Mouse (Mus musculus) stomach, postnatal 0 days (tissue): ENCODE results near the gene Sik3. TPM values are rescaled to one million over a fixed set of nuclear protein-coding genes. Genes with fewer than 3 reads are reported as not detected.
"Not testable (repeated sequence)": the region's sequence is repeated elsewhere in the genome, so short reads cannot be mapped to it uniquely, and the experiment has no call there.

Source experiments
- ATAC-seq: fragments of 200-750 bp; cut with Nextera tagmentation; 2 replicates; pipeline ENCODE4 v1.8.0; 2017; ENCODE audit not compliant: low FRiP score, low TSS enrichment
- DNase-seq: peaks from one replicate; pipeline ENCODE4 v3.0.0-alpha.2; 2016; ENCODE audit warnings: low spot score
- H3K27ac ChIP-seq: fragments of 300-500 bp; sonication (generic); replicated peaks from 2 replicates; pipeline ENCODE4 v1.5.1; 2014; ENCODE audit warnings: mild to moderate bottlenecking, control low read depth
- H3K27me3 ChIP-seq: fragments of 300-500 bp; sonication (generic); 2 replicates; pipeline ENCODE4 v1.6.1; 2014; ENCODE audit warnings: low read length; ENCODE audit not compliant: control insufficient read depth, insufficient read depth
- H3K36me3 ChIP-seq: fragments of 300-500 bp; sonication (generic); 2 replicates; pipeline ENCODE4 v1.6.1; 2014; ENCODE audit warnings: low read length, mixed read lengths; ENCODE audit not compliant: control insufficient read depth, insufficient read depth
- H3K4me1 ChIP-seq: fragments of 300-500 bp; sonication (generic); replicated peaks from 2 replicates; pipeline ENCODE4 v1.6.1; 2014; ENCODE audit warnings: antibody characterized with exemption; ENCODE audit not compliant: control insufficient read depth, insufficient read depth
- H3K4me2 ChIP-seq: fragments of 300-500 bp; sonication (generic); replicated peaks from 2 replicates; pipeline ENCODE4 v1.6.1; 2014; ENCODE audit warnings: low read depth, mild to moderate bottlenecking, control low read depth, moderate library complexity
- H3K4me3 ChIP-seq: fragments of 300-500 bp; sonication (generic); 2 replicates; pipeline ENCODE4 v1.5.1; 2014; ENCODE audit warnings: low read depth, low read length, control low read depth
- H3K9ac ChIP-seq: fragments of 300-500 bp; sonication (generic); 2 replicates; pipeline ENCODE4 v1.6.1; 2014; ENCODE audit warnings: mild to moderate bottlenecking, low read length, control low read depth, mixed read lengths
- H3K9me3 ChIP-seq: fragments of 300-500 bp; sonication (generic); 2 replicates; pipeline ENCODE4 v1.6.1; 2016; ENCODE audit warnings: low read length; ENCODE audit not compliant: control insufficient read depth
- CTCF ChIP-seq: IDR thresholded peaks from 2 replicates; pipeline ENCODE4 v1.5.1; 2016; ENCODE audit warnings: antibody characterized with exemption, low read depth, mild to moderate bottlenecking, moderate library complexity
- EP300 ChIP-seq: optimal IDR thresholded peaks from 2 replicates; pipeline ENCODE3; 2016; ENCODE audit warnings: antibody characterized with exemption
- WGBS: fragments of 180-500 bp; shearing (Covaris S2); extraction: QIAGEN DNeasy Blood & Tissue Kit; methylation state at CpG from one replicate; pipeline ENCODE4 v1.1.7; 2014; 5-methylcytosine and 5-hydroxymethylcytosine counted together
- polyA plus RNA-seq: library from polyadenylated mRNA; unstranded; fragments of >200 nt; fragmentation: Nextera tagmentation; extraction: Ambion mirVana; gene quantifications from 2 replicates; pipeline ENCODE4 v1.2.1, GENCODE M21; 2015

The Sik3 gene
- polyA plus RNA-seq, 1 experiment from 2014 or later: 6.8 TPM

DNA sequence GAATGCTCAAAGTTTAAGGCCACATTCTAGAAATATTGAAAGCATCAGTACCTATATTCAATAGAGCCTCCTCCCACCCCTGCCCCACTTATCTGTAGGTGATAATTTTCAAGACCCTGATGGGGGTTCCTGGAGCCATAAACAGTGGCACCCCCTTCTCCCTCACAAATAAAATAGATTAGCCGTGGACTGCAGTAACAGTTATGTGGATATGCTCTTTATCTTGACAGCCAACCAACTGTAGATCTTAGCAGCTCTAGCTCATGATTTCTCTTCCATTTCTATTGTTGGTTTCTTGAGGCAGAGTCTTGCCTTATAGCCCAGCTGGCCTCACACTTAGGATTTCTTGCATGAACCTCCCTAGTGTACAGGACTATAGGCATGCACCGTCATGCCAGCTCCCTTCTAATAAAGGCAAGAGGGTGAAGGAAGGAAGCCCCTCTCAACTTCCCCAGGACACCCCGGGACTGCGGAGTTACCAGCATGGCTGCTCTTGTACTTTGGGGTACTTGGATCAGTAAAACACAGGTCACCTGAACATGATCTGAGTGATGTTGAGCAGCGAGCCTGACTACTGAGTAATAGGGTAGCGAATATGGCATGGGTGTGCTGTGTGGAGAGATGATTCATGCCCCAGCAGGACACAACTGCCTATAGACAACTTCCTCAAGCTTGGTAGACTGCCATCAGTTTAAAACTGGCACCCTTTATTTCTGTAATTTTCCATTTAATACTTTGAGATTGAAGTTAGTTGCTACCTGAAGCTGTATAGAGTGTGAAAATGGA, 108.0 kb downstream of the Sik3 start:
- WGBS: 71% methylated on average over 6 of the region's 6 CpGs
- no peak overlapping the region for H3K4me3 ChIP-seq
- ATAC-seq (peak; percentile 35; the same call in 1 of the 2 replicates), DNase-seq (no peak)
- no peak overlapping the region for H3K9ac ChIP-seq
- no peaks in the 10 kb centered on the region for H3K27me3 ChIP-seq
- no peaks in the 10 kb centered on the region for H3K9me3 ChIP-seq
- TF ChIP-seq EP300: no peak
- TF ChIP-seq CTCF: no peak
- H3K4me2 ChIP-seq: no peak overlapping the region
- H3K27ac ChIP-seq: peak overlapping the region; percentile 78
- H3K4me1 ChIP-seq: no peaks in the 10 kb centered on the region
- peaks cover 5% of the 10 kb centered on the region; the same call in 1 of the 2 replicates for H3K36me3 ChIP-seq

DNA sequence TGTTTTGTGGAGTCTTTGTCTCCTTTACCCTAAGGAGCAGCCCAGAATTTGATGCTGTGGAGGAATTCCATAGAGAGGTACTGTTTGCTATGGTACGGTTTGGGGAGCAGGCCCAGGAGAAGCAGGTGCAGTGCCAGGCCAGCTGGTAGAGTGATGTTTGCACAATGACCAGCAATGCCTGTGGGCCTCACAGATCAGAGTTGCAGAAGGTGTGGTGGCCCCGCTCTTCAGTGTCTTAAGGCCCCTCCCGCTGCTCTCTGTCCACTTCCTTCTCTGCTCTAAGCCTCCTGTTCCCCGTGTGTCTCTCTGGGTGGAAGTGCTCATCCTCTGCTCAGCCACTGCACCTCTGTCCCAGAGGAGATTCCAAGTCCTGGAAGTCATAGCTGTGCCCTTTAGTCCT, 108.9 kb downstream of the Sik3 start:
- Histone ChIP-seq H3K27ac (peak overlapping the region; percentile 78), H3K9ac (no peak overlapping the region), H3K27me3 (no peaks in the 10 kb centered on the region), H3K36me3 (peaks cover 5% of the 10 kb centered on the region; the same call in 1 of the 2 replicates), H3K4me2 (no peak overlapping the region), H3K4me1 (no peaks in the 10 kb centered on the region), H3K9me3 (no peaks in the 10 kb centered on the region), H3K4me3 (no peak overlapping the region)
- peak; percentile 64 for ATAC-seq
- 48% methylated on average over 4 of the region's 4 CpGs for WGBS
- peak; percentile 59 for DNase-seq
- TF ChIP-seq EP300: no peak
- no peak for TF ChIP-seq CTCF

DNA sequence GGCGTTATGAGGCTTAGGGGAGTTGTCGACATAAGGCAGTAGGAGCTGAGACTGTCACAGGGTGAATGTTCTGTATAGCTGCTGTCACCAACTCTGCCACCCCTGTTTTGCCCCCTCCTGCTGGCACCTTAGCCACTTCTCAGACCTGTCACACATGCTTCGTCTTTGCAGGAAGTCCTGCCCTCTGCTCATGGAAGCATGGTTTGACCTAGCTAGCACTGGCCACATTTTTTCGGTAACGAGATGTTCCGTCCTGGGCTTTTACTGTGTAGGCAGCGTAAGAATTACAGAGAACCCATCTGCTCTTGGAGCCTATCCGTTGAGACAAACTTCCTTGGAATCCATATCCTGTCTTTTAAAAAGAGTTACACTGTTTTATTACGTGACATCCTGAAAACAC, 110.1 kb downstream of the Sik3 start:
- TF ChIP-seq EP300 (no peak), CTCF (no peak)
- Histone ChIP-seq H3K27me3 (no peaks in the 10 kb centered on the region), H3K4me3 (no peak overlapping the region), H3K4me1 (no peaks in the 10 kb centered on the region; the same call in 1 of the 2 replicates), H3K36me3 (peaks cover 5% of the 10 kb centered on the region; the same call in 1 of the 2 replicates), H3K9me3 (no peaks in the 10 kb centered on the region), H3K27ac (no peak overlapping the region), H3K4me2 (no peak overlapping the region), H3K9ac (no peak overlapping the region)
- no peak for ATAC-seq
- no peak for DNase-seq
- WGBS: 72% methylated on average over 9 of the region's 9 CpGs

DNA sequence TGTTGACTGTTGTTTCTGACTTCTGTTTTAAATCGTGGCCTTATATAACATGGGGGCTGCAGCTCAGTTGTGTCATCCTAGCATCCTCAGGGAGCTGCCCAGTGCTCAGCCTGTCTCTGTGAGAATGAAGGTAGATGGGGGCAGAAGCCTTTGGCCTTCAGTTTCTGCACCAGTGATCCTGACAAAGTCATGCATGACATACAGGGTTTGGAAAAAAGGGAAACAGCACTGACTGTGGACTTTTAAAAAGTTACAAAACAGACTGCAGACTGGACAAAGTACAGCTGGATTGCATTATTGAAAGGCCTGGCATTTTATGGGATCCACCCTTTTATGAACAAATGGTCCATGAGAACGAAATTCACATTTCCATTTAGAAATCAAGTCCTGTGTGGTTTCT, 113.7 kb downstream of the Sik3 start:
- no peak overlapping the region for H3K9ac ChIP-seq
- H3K27me3 ChIP-seq: no peaks in the 10 kb centered on the region
- no peak for DNase-seq
- no peaks in the 10 kb centered on the region for H3K9me3 ChIP-seq
- no peak overlapping the region for H3K27ac ChIP-seq
- WGBS: 63% methylated on average over 2 of the region's 2 CpGs
- ATAC-seq: no peak
- H3K4me3 ChIP-seq: no peak overlapping the region
- no peak overlapping the region for H3K4me2 ChIP-seq
- H3K36me3 ChIP-seq: peaks cover 5% of the 10 kb centered on the region; the same call in 1 of the 2 replicates
- no peaks in the 10 kb centered on the region; the same call in 1 of the 2 replicates for H3K4me1 ChIP-seq
- no peak for TF ChIP-seq CTCF
- no peak for TF ChIP-seq EP300

DNA sequence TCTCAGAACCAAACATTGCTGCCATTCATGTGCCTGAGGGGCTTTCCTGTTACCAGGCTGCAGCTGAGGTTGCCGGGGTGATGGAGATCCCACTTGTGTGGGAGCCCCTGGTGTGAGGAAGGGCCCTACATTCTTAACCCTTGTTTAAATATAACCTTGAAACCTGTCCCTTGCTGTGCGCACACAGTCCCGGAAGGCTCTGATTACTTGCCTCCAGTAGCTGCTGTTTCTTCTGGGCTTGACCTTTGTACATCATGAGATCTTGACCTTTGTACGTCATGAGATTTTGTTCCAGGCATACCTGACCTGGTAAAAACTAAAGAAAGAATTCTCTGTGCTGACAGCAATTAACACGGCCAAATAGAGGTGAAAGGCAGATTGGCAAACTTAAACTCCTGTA, 114.7 kb downstream of the Sik3 start:
- Histone ChIP-seq H3K4me1 (no peaks in the 10 kb centered on the region; the same call in 1 of the 2 replicates), H3K9me3 (no peaks in the 10 kb centered on the region), H3K27me3 (no peaks in the 10 kb centered on the region), H3K27ac (no peak overlapping the region), H3K4me3 (no peak overlapping the region), H3K4me2 (no peak overlapping the region), H3K9ac (no peak overlapping the region), H3K36me3 (peaks cover 5% of the 10 kb centered on the region; the same call in 1 of the 2 replicates)
- 56% methylated on average over 5 of the region's 5 CpGs for WGBS
- no peak for ATAC-seq
- TF ChIP-seq EP300: no peak
- no peak for TF ChIP-seq CTCF
- no peak for DNase-seq

DNA sequence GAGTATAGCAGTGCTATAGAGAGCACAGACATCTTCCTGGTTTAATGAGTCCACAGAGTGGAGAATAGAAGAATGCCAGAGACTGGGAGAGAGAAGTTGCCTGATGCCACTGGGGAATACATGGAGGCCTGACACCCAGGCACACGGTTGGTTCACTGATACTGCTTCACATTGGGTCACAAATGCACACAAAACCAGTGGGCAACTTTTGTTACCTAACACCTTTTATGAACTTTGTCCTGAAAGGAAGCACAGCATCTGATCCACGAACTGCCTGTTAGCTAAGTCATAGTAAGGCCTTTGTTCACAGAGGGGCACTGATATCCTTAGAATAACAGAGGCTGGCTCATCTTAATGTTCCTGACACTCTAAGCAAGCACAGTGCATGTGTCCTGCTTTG, 116.6 kb downstream of the Sik3 start:
- 61% methylated on average over 2 of the region's 2 CpGs for WGBS
- H3K27ac ChIP-seq: no peak overlapping the region
- no peak for TF ChIP-seq CTCF
- no peak for TF ChIP-seq EP300
- no peaks in the 10 kb centered on the region for H3K9me3 ChIP-seq
- H3K9ac ChIP-seq: no peak overlapping the region
- no peak overlapping the region for H3K4me3 ChIP-seq
- 0 out of 2 replicates have a peak, but pooled peaks cover 2% of the 10 kb centered on the region for H3K36me3 ChIP-seq
- H3K4me1 ChIP-seq: no peaks in the 10 kb centered on the region; the same call in 1 of the 2 replicates
- H3K27me3 ChIP-seq: no peaks in the 10 kb centered on the region
- ATAC-seq: no peak
- no peak for DNase-seq
- H3K4me2 ChIP-seq: no peak overlapping the region

DNA sequence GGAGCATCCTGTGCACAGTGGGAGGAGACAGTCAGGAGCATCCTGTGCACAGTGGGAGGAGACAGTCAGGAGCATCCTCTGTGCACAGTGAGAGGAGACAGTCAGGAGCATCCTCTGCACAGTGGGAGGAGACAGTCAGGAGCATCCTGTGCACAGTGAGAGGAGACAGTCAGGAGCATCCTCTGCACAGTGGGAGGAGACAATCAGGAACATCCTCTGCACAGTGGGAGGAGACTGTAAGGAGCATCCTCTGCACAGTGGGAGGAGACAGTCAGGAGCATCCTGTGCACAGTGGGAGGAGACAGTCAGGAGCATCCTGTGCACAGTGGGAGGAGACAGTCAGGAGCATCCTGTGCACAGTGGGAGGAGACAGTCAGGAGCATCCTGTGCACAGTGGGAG, 120.2 kb downstream of the Sik3 start:
- H3K9ac ChIP-seq, H3K9me3 ChIP-seq, H3K36me3 ChIP-seq, H3K4me2 ChIP-seq, H3K27ac ChIP-seq, DNase-seq, H3K27me3 ChIP-seq, H3K4me3 ChIP-seq, H3K4me1 ChIP-seq, ATAC-seq: not testable (repeated sequence)
